Mouse (Mus musculus) lung, embryonic 15.5 days (tissue): ENCODE results near the gene Setd1b. TPM values are rescaled to one million over a fixed set of nuclear protein-coding genes. Genes with fewer than 3 reads are reported as not detected.

Experiments
- ATAC-seq: fragments of 200-750 bp; cut with Nextera tagmentation; 2 replicates; pipeline ENCODE4 v1.8.0; 2017; ENCODE audit warnings: moderate number of reproducible peaks, borderline replicate concordance; ENCODE audit not compliant: low FRiP score, low TSS enrichment; ENCODE audit errors: extremely low read depth
- H3K27ac ChIP-seq: fragments of 300-500 bp; sonication (generic); 2 replicates; pipeline ENCODE4 v1.5.1; 2015; ENCODE audit warnings: moderate library complexity, mild to moderate bottlenecking, inconsistent platforms
- H3K27me3 ChIP-seq: fragments of 300-500 bp; sonication (generic); 2 replicates; pipeline ENCODE4 v1.6.1; 2015; ENCODE audit warnings: inconsistent platforms
- H3K36me3 ChIP-seq: fragments of 300-500 bp; sonication (generic); 2 replicates; pipeline ENCODE4 v1.6.1; 2015; ENCODE audit warnings: inconsistent platforms
- H3K4me1 ChIP-seq: fragments of 300-500 bp; sonication (generic); 2 replicates; pipeline ENCODE4 v1.6.1; 2015; ENCODE audit warnings: inconsistent platforms
- H3K4me2 ChIP-seq: fragments of 300-500 bp; sonication (generic); 2 replicates; pipeline ENCODE4 v1.6.1; 2015; ENCODE audit warnings: inconsistent platforms, mild to moderate bottlenecking, moderate library complexity
- H3K4me3 ChIP-seq: fragments of 300-500 bp; sonication (generic); 2 replicates; pipeline ENCODE4 v1.5.1; 2015; ENCODE audit warnings: mild to moderate bottlenecking, inconsistent platforms
- H3K9ac ChIP-seq: fragments of 300-500 bp; sonication (generic); 2 replicates; pipeline ENCODE4 v1.6.1; 2015; ENCODE audit warnings: inconsistent platforms
- H3K9me3 ChIP-seq: fragments of 300-500 bp; sonication (generic); 2 replicates; pipeline ENCODE4 v1.6.1; 2016; ENCODE audit warnings: inconsistent platforms
- WGBS: fragments of 180-500 bp; shearing (Covaris S2); methylation state at CpG from one replicate; pipeline ENCODE4 v1.1.7; 2015; 5-methylcytosine and 5-hydroxymethylcytosine counted together
- polyA plus RNA-seq: library from polyadenylated mRNA; unstranded; fragments of >200 nt; fragmentation: Nextera tagmentation; extraction: Ambion mirVana; gene quantifications from 2 replicates; pipeline ENCODE4 v1.2.1, GENCODE M21; 2015

The Setd1b gene
- polyA plus RNA-seq, 1 experiment from 2014 or later: 9.2 TPM

DNA sequence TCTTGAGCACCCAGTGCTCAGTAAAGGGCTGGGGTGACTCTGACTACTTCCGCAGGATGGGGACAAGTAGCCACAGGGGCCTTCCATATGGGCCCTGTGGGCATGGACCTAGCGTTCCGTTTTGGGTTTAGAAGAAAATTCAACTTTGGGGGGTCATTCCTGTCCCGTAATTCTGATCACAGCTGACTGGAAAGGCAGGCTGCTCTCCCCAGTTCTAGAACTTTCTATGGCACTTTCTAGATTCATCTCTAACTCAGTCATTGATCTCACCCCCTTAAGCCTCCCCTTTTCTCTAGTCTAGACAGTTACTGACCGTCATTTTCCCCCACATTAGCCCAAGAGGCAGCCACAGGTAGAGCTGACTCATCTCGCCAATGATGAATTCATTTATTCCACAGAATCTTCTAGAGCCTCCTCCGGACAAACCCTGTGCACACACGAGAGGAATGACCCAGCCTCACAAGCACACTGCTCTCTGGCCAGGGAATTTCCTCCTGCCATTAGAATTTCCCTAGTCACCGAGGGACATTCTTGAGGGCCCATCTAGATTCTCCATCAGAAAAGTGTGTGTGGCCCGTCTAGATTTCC lies 12.7 kb upstream of the Setd1b start:
- Histone ChIP-seq H3K27me3 (no peaks in the 10 kb centered on the region), H3K27ac (no peak overlapping the region), H3K9me3 (no peaks in the 10 kb centered on the region), H3K9ac (no peak overlapping the region), H3K36me3 (no peaks in the 10 kb centered on the region), H3K4me1 (peaks cover 40% of the 10 kb centered on the region), H3K4me2 (no peak overlapping the region), H3K4me3 (no peak overlapping the region)
- 80% methylated on average over 10 of the region's 10 CpGs for WGBS
- ATAC-seq: no peak

GRCm38 (mm10) chr5:123130030-123130813 lies 11.8 kb upstream of the Setd1b start:
- no peak overlapping the region for H3K4me2 ChIP-seq
- no peak overlapping the region for H3K27ac ChIP-seq
- WGBS: 80% methylated on average over 9 of the region's 9 CpGs
- ATAC-seq: no peak
- no peaks in the 10 kb centered on the region for H3K9me3 ChIP-seq
- no peaks in the 10 kb centered on the region for H3K27me3 ChIP-seq
- no peak overlapping the region for H3K9ac ChIP-seq
- H3K4me1 ChIP-seq: peaks cover 50% of the 10 kb centered on the region
- H3K4me3 ChIP-seq: no peak overlapping the region
- H3K36me3 ChIP-seq: no peaks in the 10 kb centered on the region

GRCm38 (mm10) chr5:123130814-123131148 lies 11.2 kb upstream of the Setd1b start:
- H3K4me3 ChIP-seq: no peak overlapping the region
- ATAC-seq: no peak
- no peak overlapping the region for H3K9ac ChIP-seq
- no peak overlapping the region for H3K27ac ChIP-seq
- H3K4me1 ChIP-seq: peaks cover 55% of the 10 kb centered on the region
- no peaks in the 10 kb centered on the region for H3K36me3 ChIP-seq
- no peak overlapping the region for H3K4me2 ChIP-seq
- H3K27me3 ChIP-seq: no peaks in the 10 kb centered on the region
- WGBS: 89% methylated on average over 5 of the region's 5 CpGs
- no peaks in the 10 kb centered on the region for H3K9me3 ChIP-seq

- H3K27me3 ChIP-seq: no peaks in the 10 kb centered on the region
- H3K4me3 ChIP-seq: peak within 1 kb of the TSS; percentile 43
- peak within 1 kb of the TSS; percentile 100 for H3K27ac ChIP-seq
- no peaks in the 10 kb centered on the region for H3K36me3 ChIP-seq
- 3% methylated on average over 44 of the region's 44 CpGs for WGBS
- H3K9ac ChIP-seq: peak within 1 kb of the TSS; percentile 51
- H3K4me2 ChIP-seq: peak within 1 kb of the TSS; percentile 99
- ATAC-seq: peak; percentile 33; the same call in 1 of the 2 replicates
- H3K4me1 ChIP-seq: peaks cover 72% of the 10 kb centered on the region
- H3K9me3 ChIP-seq: no peaks in the 10 kb centered on the region
These were observed 9.5 kb upstream of the Setd1b start, which contains the start of gene Rhof for GRCm38 (mm10) chr5:123132308-123133071. Rhof (minus strand) TSS chr5:123132692.

GRCm38 (mm10) chr5:123133083-123133783 lies 8.8 kb upstream of the Setd1b start:
- no peak overlapping the region for H3K9ac ChIP-seq
- H3K4me2 ChIP-seq: peak overlapping the region; percentile 99
- peak overlapping the region; percentile 43 for H3K4me3 ChIP-seq
- H3K27me3 ChIP-seq: no peaks in the 10 kb centered on the region
- H3K36me3 ChIP-seq: no peaks in the 10 kb centered on the region
- peaks cover 80% of the 10 kb centered on the region for H3K4me1 ChIP-seq
- 11% methylated on average over 18 of the region's 18 CpGs for WGBS
- no peak for ATAC-seq
- H3K27ac ChIP-seq: peak overlapping the region; percentile 100
- no peaks in the 10 kb centered on the region for H3K9me3 ChIP-seq

- no peak overlapping the region for H3K9ac ChIP-seq
- peak overlapping the region; percentile 99 for H3K4me2 ChIP-seq
- no peaks in the 10 kb centered on the region for H3K9me3 ChIP-seq
- peak overlapping the region; percentile 100 for H3K27ac ChIP-seq
- H3K36me3 ChIP-seq: no peaks in the 10 kb centered on the region
- 16% methylated on average over 7 of the region's 7 CpGs for WGBS
- no peak overlapping the region for H3K4me3 ChIP-seq
- no peaks in the 10 kb centered on the region for H3K27me3 ChIP-seq
- ATAC-seq: no peak
- H3K4me1 ChIP-seq: peaks cover 75% of the 10 kb centered on the region
These were observed 8.2 kb upstream of the Setd1b start for GRCm38 (mm10) chr5:123133784-123134143.

DNA sequence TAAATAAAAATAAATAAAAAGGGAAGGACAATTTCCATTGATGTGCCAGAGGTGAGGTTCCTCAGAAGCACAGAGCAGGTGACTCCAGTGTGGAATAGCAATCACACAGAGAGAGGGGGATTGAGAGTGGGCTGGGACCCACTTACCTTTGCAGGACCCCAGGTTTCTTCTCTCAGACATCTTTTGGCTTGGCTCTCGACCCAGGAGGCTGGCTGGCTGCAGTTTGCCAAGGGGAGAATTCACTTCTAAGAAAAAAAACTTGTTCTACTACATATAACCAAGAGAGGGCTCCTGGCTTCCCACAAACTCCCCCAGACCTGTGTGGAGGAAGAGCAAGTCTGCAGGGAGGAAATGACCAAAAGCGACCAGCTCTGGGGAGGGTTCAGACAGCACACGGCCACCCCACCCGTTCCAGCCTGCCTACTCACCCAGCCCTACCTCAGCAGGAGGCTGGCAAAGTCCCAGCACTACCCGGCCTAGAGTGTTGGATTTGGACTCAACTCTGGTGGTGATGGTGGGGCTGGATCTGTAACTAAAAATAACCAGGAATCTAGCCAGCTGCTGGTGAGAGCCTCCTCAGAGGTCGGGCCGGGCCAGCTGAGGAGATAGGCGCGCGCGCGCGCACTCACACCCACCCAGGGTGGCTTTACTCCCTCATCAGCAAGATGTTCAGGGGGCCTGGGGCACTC lies 7.7 kb upstream of the Setd1b start:
- WGBS: 21% methylated on average over 13 of the region's 13 CpGs
- Histone ChIP-seq H3K9ac (peak overlapping the region; percentile 96; the same call in 1 of the 2 replicates), H3K4me1 (peaks cover 69% of the 10 kb centered on the region), H3K27me3 (no peaks in the 10 kb centered on the region), H3K4me2 (peak overlapping the region; percentile 99), H3K9me3 (no peaks in the 10 kb centered on the region), H3K36me3 (no peaks in the 10 kb centered on the region), H3K27ac (peak overlapping the region; percentile 100), H3K4me3 (peak overlapping the region; percentile 57; the same call in 1 of the 2 replicates)
- no peak for ATAC-seq

DNA sequence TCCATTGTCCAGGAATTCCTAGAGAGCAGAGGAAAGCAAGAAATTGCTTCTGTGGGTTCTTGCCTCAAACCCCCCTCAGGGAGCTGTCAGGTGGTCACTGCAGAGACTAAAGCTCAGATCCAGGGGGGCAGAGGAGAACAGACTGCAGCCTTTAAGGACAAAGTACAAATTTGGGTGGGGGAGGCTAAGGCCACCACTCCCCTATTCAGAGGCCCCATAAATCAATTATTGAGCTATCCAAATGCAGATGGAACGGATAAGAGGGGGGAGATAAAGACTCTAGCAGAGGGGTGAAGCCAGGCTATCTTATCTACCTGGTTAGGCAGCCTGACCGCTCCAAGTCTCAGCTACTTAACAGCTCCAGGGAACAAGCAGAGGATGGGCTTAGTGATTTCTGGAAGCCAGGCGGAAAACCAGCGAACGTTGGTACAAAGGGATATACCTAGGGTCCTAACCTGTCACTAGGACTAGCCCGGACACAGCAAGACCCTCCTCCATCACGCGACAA lies 7.1 kb upstream of the Setd1b start:
- Histone ChIP-seq H3K4me2 (peak overlapping the region; percentile 99), H3K27ac (peak overlapping the region; percentile 100), H3K4me1 (peaks cover 69% of the 10 kb centered on the region), H3K9me3 (no peaks in the 10 kb centered on the region), H3K36me3 (no peaks in the 10 kb centered on the region), H3K27me3 (no peaks in the 10 kb centered on the region), H3K4me3 (peak overlapping the region; percentile 57), H3K9ac (peak overlapping the region; percentile 96; the same call in 1 of the 2 replicates)
- 23% methylated on average over 8 of the region's 8 CpGs for WGBS
- no peak for ATAC-seq

DNA sequence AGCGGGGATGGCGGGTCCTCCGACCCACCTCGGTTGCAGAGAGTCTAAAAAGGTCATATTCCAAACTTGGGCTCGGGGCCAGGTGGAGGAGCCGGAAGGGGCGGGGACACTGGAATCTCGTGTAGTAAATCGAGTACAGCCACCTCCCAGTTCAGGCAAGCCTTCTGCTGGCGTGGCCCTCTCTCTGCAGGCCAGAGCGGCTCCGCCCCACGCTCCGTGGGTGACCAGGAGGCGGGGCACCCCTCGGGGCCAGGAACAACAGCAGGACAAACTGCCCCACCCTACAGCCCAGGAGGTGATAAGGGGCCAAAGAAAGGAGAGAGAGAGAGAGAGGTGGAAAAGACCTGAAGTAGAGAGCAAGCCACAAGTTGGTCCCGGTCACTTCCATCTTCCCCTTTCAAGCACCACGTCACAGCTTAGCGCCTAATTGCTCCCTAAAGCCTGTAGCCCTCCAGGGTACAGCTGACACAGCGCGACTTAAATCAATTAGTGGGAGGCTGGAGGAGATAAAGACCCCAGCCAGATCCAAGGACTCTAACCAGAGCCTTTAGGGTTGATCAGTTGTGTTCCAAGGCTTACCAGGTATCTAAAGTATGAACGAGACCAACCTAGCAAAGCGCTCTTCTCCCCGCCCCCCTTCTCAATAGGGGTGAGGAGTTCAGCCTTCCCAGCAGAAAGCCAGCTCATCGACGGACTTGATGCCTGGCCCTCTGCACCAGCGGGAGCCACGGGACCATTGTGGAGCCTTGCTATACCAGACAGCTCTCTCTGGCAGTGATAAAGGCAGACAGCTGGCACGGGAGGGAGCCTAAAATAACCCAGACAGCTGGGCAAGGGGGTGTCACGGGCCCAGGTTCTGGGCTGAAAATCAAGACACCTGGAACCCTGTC lies 6.3 kb upstream of the Setd1b start:
- peak overlapping the region; percentile 100 for H3K27ac ChIP-seq
- H3K9me3 ChIP-seq: no peaks in the 10 kb centered on the region
- H3K27me3 ChIP-seq: no peaks in the 10 kb centered on the region
- H3K4me3 ChIP-seq: peak overlapping the region; percentile 57
- H3K4me1 ChIP-seq: peaks cover 66% of the 10 kb centered on the region
- H3K9ac ChIP-seq: peak overlapping the region; percentile 96
- H3K4me2 ChIP-seq: peak overlapping the region; percentile 99
- no peaks in the 10 kb centered on the region for H3K36me3 ChIP-seq
- WGBS: 2% methylated on average over 30 of the region's 30 CpGs
- ATAC-seq: peak; percentile 8

DNA sequence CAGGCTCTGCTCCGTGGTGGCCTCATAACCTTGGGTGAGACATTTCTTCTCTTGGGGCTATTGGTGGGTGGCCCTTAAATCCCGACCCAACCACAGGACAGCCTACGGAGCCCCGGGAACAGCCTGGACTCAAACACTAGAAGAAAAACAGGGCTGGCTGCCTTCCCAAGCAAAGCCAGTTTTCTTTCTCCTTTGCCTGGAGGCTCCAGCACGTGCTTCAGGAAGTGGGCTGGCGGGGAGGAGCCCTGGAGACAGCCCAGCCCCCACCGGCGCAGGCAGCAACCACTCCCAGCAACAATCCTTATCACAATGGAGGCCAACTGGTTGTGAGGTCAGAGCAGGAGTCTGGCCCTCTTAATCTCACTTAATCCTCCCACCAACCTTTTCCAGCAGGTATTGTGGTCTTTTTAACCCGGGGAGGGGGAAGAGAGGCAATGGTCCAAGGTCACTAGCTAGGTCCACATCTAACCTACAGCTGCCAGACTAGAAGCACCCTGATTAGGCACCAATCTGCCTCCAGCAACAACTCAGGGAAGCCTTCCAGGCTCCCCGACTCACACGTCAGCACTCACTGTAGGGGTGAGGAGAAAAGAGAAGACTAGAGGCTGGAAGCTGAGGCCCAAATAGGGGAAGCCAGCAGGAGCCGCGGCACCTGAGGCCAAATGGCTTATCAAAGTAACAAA lies 5.5 kb upstream of the Setd1b start:
- WGBS: 1% methylated on average over 13 of the region's 13 CpGs
- H3K27ac ChIP-seq: peak overlapping the region; percentile 100

More for the DNA sequence above, 5.5 kb upstream of the Setd1b start:
- Histone ChIP-seq H3K4me3 (peak overlapping the region; percentile 57), H3K9ac (peak overlapping the region; percentile 96), H3K36me3 (no peaks in the 10 kb centered on the region), H3K4me1 (peaks cover 65% of the 10 kb centered on the region), H3K9me3 (no peaks in the 10 kb centered on the region), H3K27me3 (no peaks in the 10 kb centered on the region), H3K4me2 (peak overlapping the region; percentile 99)
- ATAC-seq: peak; percentile 44
